Mouse (Mus musculus): ENCODE data around the gene Gpr15. TPM values are rescaled to one million over a fixed set of nuclear protein-coding genes. Genes with fewer than 3 reads are reported as not detected.

Gpr15 gene
- total RNA-seq (2021), result not detected
- long read RNA-seq, experiment 1, result 0 reads
- long read RNA-seq, experiment 2, result 0 reads

DNA sequence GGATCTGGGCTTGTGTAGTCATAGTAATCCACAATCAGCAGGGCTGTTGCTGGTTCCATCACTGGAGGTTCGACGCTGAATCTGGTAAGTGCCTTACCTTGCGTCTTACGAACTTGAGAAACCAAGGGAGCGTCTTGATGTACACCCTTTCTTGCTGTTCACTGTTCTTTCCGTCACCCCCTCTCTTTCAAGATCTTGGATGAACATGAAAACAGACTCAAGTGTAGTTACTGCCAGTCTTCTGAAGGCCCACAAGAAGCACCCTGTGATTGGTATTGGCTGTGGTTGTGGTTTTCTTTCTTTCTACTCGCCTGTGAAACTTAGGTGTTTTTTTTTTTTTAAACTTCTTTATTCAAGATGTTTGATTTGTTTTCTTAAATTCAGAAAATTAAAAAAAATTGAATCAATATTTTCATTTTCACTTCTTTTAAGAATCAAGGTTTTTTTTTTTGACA lies at the start of gene Gpr15:
Gpr15 (minus strand) TSS at position 405 of the 455 bp plus-strand sequence.
- no peak for DNase-seq (ENCODE audit: low spot score in 2 of 2)

DNA sequence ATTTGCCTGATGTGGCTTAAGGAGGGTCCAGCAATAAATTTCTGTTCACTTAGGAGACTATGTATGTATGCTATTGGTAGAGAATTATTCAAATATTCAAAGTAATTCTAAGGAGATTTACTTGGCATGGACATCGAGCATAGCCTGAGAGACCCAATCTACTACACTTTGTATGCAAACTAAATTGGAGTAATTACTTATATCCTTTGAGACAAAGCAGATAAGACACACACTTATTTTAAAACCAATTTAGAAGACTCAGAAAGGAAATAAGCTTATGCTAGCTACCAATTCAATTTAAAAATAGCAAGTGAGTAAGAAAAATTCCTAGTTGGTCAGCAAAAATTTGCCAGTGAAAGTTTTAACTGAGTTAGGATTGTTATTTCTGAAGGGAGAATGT lies 44.2 kb upstream of the Gpr15 start, which contains the start of gene Olfr172:
Olfr172 (minus strand) TSS at position 101 of the 400 bp plus-strand sequence.
- no peak for DNase-seq (ENCODE audit: low spot score in 2 of 2)

DNA sequence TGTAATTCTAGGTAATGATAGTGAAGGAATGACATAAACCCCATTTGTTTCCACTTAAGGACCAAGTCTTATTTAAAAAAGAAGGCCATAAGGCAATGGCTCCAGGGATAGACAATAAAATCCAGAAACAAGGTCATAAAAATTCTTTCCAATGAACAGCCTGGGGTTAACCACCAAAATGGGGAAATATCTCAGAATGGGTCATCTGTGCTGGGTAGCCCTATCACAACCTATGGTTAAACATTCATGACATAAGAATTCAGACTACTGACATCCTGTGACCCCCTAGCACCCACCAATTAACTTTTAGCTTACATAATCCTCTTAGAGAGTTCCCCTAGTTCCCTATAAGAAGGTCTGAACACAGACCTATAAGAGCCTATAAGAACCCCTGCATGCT lies 37.3 kb upstream of the Gpr15 start:
- DNase-seq (ENCODE audit: low spot score in 2 of 2), result no peak

DNA sequence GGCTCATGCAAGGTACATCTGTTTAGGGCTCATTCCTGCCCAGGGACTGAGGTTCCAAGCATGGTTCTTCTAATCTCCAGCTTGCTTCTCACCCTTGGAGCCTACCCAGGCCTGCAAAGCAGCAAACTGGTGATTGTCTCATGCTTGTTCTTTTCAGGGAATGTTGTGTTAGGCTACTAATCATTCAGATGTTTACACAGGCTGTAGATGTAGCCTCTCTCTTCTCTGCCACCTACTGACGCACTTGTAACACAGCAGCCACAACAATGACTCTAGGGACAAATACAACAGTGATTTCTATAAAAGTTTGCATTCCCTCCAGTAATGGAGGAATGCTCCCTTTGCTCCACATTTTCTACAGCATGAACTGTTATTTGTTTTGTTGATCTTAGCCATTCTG lies 32.4 kb upstream of the Gpr15 start:
- DNase-seq (ENCODE audit: low spot score in 2 of 2), result no peak

DNA sequence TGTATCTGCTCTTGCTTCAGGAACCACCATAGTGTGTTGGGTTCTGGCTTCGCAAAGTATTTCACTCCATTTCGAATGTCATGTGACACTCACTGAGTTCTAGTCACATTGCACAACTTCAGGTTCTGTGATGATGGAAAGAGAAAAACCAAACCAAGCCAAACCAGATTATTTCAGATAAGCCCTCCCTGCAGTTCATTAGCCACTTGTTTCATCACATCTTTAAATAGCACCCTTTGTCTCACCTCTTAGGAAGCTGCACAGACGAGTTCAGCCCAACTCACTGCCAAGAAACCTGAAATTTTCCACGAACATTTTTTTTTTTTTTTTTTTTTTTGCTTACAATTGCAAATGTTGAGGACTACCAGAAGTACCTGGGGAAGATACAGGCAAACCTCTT lies 27.8 kb upstream of the Gpr15 start:
- DNase-seq (ENCODE audit: low spot score in 2 of 2), result no peak

DNA sequence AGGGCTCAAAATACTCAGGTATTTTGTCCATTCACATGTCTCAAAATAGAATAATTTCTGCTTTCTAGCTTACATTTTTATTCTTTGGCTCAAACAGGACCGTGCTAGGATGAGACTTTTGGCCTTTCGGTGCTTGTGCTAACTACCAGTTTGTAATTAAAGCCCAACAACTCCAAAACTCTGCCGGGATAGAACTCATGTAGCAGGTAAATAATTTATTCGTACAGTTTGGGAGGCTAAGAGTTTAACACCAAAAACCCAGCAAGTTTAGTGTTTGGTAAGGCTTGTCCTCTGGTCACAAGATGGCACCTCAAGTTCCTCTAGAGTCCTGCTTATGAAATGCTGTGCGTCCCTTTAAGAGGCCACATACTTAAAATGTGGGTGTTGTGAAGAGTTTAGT lies 21.9 kb upstream of the Gpr15 start:
- no peak for DNase-seq (ENCODE audit: low spot score in 2 of 2)

DNA sequence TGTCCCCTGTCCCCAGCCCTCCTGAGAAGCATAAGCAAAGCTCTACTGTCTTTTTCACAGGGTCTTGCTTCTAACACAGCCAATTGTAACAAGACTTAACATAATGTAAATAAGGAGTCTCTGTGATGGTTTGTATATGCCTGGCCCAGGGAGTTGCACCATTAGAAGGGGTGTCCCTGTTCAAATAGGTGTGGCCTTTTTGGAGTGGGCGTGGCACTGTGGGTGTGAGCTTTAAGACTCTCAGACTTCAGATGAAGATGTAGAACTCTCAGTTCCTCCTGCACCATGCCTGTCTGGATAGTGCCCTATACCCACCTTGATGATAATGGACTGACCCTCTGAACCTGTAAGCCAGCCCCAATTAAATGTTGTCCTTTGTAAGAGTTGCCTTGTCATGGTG lies 19.9 kb upstream of the Gpr15 start:
- DNase-seq (ENCODE audit: low spot score in 2 of 2), result no peak

DNA sequence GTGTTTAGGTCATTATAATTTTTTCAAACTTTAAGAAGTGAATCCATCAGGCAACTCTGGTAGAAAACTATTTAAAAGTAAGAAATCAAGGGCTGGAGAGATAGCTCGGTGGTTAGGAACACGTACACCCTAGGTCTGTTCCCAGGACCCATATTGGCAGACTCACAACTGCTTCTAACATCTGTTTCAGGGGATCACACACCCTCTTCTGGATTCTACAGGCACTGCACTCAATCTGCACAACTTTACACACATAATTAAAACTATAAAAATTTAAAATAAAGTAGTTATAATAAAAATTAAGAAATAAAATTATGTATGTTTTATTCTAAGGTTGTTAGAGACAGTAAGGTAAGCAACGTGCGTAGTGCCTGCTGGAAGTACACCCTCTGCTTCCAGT lies 19.3 kb upstream of the Gpr15 start:
- no peak for DNase-seq (ENCODE audit: low spot score in 2 of 2)

DNA sequence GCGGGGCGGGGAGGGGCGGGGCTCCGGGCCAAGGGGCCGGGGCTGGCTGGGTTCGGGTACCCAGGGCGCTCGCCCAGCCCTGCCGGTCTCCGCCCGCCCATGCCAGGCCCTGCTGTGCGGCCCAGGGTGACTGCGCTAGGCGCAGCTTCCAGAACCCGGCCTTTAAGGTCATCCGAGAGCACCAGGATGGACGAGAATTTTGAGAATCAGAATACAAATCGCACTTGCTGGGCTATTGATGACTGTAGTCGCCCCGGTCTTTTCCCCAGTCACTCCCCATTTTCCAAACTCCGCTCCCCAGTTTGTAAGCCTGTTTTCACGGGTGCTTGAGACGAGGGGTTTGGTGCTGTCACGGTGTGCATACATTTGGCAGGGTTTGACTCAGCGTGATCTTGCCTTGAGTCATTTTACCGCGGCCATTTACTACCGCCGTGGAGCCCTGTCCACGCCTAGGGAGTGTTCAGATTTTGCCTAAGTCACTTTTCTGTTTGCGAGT lies 9.4 kb upstream of the Gpr15 start:
- DNase-seq (ENCODE audit: low spot score in 2 of 2), result no peak

DNA sequence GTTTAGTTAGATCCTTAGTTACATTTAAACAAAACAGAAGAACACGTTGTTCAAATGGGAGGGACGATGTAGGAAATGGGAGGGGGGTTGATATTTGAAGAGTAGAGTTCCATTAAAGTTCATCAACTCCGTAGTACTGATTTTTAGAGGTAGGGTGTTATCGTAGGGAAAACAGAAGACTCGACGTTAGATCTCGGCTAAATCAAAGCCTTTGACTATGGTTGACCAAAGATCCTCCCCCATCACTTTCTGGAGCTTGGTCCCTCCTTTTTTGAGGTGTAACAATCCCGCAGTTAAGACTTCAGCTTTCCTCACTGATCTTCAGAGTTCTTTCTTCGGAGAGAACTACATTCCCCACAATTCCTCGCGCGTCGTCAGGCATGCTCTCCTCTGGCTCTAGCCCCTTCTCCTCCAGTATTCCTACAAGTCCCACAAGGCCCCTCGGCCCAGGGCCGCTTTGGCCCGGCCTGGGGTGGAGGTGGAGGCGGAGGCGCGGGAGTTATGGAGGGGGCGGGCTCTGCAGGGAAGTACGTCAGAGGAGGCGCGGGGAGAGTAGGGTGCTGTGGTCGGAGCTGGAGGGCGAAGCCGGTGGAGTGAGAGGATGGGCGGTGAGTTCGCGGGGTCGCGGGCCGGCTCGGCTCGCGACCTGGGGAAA lies 8.7 kb upstream of the Gpr15 start, which contains the start of gene Cldnd1:
Cldnd1 (plus strand) TSS at position 434 of the 655 bp plus-strand sequence.
- DNase-seq (ENCODE audit: low spot score in 2 of 2), result peak; percentile 87 to 97

DNA sequence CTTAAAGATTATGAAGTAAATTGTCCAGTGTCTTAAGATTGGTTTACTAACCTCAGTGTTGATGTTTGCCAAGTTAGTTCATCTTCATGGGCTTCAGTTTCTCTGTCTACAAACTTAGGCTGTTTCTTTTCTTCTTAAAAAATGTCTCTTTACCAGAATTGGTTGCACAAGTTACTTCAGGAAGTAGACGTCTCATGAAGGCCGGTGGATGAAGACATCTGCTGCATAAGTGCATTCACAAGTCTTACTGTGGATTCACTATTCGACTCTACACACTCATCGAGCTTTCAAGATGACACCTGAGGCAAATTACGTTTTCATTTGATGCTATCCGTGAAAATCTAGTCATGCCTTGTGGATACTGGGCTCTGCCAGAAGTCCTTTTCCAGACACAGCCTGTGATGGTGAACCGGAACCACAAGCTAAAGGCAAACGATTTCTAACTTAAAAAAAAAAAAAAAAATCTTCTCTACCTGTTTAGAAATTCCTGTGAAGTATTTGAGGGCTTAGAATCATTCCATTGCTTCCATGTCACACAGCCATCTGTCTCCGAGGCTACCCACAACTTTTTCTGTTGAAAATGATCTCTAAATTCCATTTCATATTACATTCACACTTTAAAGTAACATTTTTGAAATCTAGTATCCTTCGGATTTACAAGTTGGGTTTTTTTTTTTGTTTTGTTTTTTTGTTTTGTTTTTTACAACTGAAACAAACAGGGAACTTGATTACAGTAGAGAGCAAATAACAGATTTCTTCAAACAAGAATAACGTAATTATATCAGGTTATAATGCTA lies 8.0 kb upstream of the Gpr15 start:
- no peak for DNase-seq (ENCODE audit: low spot score in 2 of 2)

DNA sequence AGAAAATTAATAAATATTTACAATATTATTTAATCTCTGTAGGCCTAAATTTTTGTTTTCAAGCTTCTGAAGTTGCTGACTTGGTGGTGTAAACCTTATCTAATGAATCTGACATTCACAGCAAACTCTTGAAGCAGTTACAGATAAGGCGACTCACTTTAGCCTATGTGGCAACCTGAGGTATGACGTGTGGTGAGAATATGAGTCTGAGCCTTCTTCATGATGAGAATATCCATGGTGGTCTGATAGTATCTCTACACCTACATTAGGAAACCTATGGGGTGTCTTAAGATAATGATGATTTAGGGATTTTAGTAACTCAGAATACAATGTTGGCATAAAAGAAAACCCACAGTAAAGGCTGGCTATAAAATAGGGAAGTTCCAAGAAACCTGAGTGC lies 3.4 kb upstream of the Gpr15 start:
- DNase-seq (ENCODE audit: low spot score in 2 of 2), result no peak

DNA sequence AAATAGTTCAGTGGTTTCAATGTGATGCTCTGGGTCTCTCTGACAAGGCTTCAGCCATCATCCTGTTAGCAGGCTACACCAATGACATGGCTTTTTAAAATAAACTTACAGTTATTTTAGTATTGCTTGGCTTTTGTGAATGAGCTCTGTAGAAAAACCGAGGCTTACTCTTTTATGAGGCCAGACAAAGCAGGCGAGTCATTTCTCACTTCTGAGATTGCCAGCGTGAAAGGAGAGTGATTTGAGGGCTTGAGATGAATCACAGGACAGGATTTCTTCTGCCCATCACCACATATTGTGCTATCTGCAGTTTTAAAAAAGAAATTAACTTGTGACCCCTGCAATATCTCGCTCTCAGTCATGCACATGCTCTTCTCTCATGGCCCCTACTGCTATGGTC lies 3.9 kb downstream of the Gpr15 start:
- no peak for DNase-seq (ENCODE audit: low spot score in 2 of 2)

DNA sequence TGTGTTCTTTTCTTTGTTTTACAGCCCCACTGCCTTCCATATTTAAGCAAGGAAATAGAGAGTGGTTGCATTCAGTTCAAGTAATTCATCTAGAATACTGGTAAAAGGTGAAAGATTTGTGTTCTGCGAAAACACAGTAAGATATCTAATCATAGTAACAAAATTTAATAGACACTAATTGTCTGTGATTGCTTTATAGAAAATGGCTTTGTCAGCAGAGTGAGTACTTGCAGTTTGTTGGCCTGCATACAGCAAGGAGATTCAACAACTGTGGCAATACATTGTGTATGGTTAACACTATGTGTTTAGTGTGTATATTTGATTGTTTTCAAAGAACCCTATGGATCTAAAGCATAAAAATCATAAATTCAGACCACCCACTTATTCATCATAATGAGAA lies 5.7 kb downstream of the Gpr15 start:
- DNase-seq (ENCODE audit: low spot score in 2 of 2), result no peak

DNA sequence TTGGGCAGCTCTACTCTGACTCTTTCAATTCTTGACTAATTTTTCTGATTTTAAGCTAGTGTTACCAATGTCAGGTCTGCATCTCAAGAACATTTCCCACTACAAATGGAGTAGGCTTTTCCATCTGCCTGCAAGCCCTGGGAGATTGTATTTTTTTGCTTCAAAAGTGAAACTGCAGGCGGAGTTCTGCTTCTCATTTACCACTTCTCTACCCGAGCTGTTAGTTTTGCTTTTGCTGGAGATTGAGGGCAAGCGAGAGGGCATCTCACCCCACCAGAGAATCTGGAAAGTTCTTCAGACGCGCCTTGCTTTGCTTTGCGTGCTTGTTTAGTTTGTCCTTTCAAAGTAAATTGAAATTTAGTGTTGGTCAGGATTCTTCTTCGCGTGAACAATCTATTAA lies 6.6 kb downstream of the Gpr15 start:
- DNase-seq (ENCODE audit: low spot score in 2 of 2), result no peak

DNA sequence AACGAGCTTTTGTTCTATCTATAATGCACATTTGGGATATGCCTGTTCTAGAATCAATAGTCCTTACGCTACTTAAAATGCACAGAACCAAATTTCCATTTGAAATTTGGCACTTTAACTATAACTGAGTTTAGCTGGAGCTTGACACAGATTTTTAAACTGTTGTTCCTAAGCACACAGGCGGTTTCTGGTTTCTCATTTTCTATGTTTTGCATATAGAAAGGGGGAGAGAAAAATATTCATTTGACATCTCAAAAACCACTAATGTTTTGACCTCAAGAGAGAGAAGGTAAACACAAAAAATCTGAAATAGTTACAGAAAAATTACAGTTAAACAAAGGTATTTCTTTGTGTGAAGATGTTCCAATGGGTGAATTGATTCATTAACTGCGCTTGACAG lies 9.3 kb downstream of the Gpr15 start:
- DNase-seq (ENCODE audit: low spot score in 2 of 2), result no peak

DNA sequence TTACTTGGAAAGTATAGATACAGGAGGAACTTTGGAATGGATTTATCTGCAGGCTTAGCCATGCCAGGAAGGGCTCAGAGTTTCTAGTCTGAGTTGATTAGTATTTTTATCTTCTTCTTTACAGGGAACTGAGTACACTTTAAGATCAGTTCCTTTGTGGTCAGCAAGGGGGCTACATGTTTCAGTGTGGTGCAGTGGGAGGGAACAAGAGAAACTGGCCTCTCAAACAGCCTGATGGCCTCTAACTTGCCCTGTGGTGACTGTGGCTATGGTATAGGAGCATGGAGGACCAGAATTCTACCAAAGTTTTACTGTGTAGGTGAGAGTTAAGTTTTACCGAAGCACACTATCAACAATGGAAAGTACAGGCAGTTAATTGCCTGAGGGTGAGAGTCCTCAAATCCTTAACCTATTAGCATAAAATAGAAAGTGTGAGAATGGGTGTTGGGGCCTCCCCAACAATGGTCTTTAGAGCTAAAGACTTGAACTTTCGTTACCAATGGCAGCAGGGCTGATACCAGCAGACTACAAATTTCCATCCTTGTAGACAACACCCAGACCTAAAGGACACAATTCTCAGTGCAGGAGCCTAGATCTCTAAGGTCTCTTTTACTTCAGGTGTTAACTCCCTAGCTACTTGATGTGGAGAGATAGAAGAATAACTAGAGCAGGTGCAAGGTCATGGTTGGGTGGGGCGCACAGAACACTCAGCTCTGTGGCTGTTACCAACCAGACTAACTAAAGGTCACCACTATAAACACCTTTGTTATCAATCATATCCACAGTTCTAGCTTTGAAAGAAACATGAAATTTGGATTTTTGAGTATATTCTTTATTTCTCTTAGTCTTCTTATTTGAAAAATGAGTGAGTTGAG lies 10.0 kb downstream of the Gpr15 start:
- DNase-seq (ENCODE audit: low spot score in 2 of 2), result no peak

DNA sequence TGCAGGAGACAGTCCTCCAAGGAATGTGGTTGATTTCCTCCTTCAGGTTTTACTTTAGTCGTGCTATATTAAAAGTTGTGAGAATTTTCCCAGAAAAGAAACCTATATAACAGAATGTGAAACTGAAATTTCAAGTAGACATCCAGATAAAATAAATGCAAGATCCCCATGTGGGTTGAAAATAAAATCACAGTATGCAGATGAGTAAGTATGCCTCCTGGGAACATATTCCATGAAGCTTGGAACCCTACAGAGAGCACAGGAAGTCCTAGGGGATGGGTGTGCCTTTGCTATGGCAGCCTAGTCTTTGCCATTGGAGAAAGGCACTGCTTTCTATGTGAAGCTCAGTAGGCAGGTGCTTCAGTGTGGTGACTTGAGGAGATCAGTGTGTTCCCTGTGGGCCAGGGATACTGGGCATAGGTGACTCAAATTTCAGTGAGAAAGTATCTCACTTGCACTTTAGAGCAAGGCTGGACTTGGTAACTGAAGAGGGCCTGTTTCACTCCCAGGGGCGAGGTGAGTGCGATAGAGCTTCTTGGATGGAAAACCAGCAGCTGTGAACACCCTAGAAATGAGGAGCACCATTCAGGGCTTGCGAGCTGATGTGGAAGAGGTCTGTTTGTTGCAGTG lies 11.5 kb downstream of the Gpr15 start:
- DNase-seq (ENCODE audit: low spot score in 2 of 2), result no peak

DNA sequence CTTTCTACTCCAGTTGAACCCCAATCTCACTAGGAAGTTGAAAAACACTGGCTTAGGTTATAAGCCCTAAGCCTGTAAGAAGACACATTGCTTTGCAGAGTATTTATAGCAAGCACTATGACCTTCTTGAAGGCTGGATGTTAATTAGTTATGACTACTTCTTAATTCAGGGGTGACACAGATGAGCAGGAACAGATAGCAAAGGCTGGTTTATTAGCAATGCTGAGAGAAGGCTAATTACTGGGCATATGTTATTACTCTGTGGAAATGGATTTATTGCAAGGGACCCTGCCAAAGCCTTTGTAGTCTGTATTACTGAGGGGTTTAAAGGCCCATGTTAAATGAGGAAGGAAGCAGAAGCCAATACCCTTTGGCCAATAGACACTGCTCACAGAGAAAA lies 13.9 kb downstream of the Gpr15 start:
- DNase-seq (ENCODE audit: low spot score in 2 of 2), result no peak

DNA sequence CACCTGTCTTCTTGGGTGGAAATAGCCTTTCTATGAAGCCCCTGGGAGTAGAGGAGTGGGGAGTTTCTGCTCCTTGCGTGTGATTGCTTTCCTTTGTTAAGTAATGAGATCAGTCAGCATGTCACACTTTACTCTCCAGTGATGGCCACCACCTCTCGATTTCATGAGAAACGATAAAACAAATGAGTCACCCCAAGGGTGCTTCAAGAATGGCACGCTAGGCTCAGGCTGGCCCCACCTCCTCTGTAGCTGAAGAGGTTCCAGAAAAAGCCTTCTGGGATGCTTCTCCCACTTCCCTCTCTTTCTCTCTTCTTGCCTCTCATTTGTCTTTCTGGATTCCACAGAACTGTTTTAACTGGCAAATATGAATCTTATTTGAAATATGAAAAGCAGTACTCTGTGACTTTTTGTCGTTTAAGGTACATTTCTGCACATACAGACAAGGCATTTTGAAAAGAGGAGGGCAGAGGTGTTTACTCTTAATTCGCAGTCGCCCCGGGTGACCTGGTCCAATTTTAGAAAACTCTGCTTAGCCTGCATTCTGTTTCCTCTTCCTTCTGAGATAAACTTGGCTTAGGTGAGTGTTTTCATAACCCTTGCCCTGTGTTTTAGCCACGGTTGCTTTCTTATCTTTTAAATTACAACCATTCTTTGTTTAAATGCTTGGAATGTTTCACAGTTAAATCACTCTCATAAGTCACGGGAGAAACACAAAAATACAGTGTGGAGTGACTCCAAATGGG lies 15.3 kb downstream of the Gpr15 start:
- DNase-seq (ENCODE audit: low spot score in 2 of 2), result no peak
